7 mouse cellular contexts compared by ENCODE assay signal in the genomic region with DNA sequence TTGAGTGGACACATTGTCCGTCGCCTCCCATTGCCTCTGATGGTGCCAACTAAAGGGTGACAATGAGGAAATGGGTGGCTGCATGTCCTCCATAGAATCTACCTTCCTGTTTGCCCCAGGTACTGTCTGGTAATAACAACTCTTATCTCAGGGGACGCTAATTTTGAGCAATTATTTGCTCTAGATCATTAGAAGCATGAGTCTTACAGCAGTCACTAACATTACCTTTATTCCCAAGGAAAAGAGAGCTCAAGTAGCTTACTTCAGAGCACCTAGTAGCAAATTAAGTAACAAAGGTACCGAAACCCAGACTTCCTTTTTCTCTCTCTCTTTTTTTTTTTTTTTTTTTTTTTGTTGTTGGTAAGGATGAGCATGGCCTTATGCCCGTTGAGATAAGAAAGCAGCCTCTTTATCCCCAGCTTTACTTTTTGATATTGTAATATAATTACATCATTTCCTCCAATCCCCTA. TPM values are rescaled to one million over a fixed set of nuclear protein-coding genes. Genes with fewer than 3 reads are reported as not detected.
DNase-seq lines count a peak whose midpoint lies in the region; ATAC-seq and TF ChIP-seq lines count a peak whose summit lies in the region.

No protein-coding gene starts in this region.

- H3K27me3 ChIP-seq in spleen, adult 2 months (ENCODE audit: control insufficient read depth, insufficient read depth, low read length), result no peaks in the 10 kb centered on the region
- no peaks in the 10 kb centered on the region for H3K27me3 ChIP-seq in forebrain, embryonic 14.5 days (replicated peaks; ENCODE audit: control insufficient read depth, insufficient read depth, low read length)
- H3K27me3 ChIP-seq in liver, embryonic 15.5 days, result peaks cover 24% of the 10 kb centered on the region
- H3K27me3 ChIP-seq in stomach, postnatal 0 days (ENCODE audit: control insufficient read depth, insufficient read depth, low read length), result no peaks in the 10 kb centered on the region

- no peak for TF ChIP-seq EP300 in stomach, postnatal 0 days (optimal IDR thresholded peaks at IDR 0.05)

- ATAC-seq in forebrain, embryonic 14.5 days, result no peak
- ATAC-seq in liver, embryonic 15.5 days (ENCODE audit: insufficient read depth), result no peak
- no peak for ATAC-seq in stomach, postnatal 0 days (ENCODE audit: low FRiP score, low TSS enrichment)

- peaks cover 5% of the 10 kb centered on the region; the same call in 1 of the 2 replicates for H3K4me1 ChIP-seq in spleen, adult 2 months (ENCODE audit: control insufficient read depth, insufficient read depth, insufficient read length)
- peaks cover 33% of the 10 kb centered on the region for H3K4me1 ChIP-seq in forebrain, embryonic 14.5 days (ENCODE audit: control insufficient read depth, insufficient read depth, low read length)
- H3K4me1 ChIP-seq in liver, embryonic 15.5 days (replicated peaks), result peaks cover 48% of the 10 kb centered on the region
- peaks cover 8% of the 10 kb centered on the region for H3K4me1 ChIP-seq in stomach, postnatal 0 days (replicated peaks; ENCODE audit: control insufficient read depth, insufficient read depth)

- no peak for TF ChIP-seq POLR2A in spleen, adult 2 months (IDR thresholded peaks at IDR 0.05; ENCODE audit: low read depth, low read length)

- peak overlapping the region; percentile 94 for H3K4me2 ChIP-seq in forebrain, embryonic 14.5 days (ENCODE audit: low read length)
- peak overlapping the region; percentile 95 for H3K4me2 ChIP-seq in liver, embryonic 15.5 days
- H3K4me2 ChIP-seq in stomach, postnatal 0 days (replicated peaks; ENCODE audit: low read depth), result peak overlapping the region; percentile 92

- peak overlapping the region; percentile 82; the same call in 1 of the 2 replicates for H3K9ac ChIP-seq in forebrain, embryonic 14.5 days (ENCODE audit: low read length)
- H3K9ac ChIP-seq in liver, embryonic 15.5 days, result peak overlapping the region; percentile 83
- peak overlapping the region; percentile 94 for H3K9ac ChIP-seq in stomach, postnatal 0 days (ENCODE audit: low read length)

- H3K4me3 ChIP-seq in spleen, adult 2 months (ENCODE audit: extremely low read depth, insufficient read depth, insufficient read length), result peak overlapping the region; percentile 72
- H3K4me3 ChIP-seq in forebrain, embryonic 14.5 days (ENCODE audit: low read depth, low read length), result peak overlapping the region; percentile 79
- H3K4me3 ChIP-seq in liver, embryonic 15.5 days (replicated peaks), result peak overlapping the region; percentile 93
- peak overlapping the region; percentile 91 for H3K4me3 ChIP-seq in stomach, postnatal 0 days (ENCODE audit: low read depth, low read length)

- peak overlapping the region; percentile 58; the same call in 1 of the 2 replicates for H3K27ac ChIP-seq in spleen, adult 2 months (ENCODE audit: insufficient read depth, low read length)
- no peak overlapping the region for H3K27ac ChIP-seq in forebrain, embryonic 14.5 days (ENCODE audit: low read depth, low read length)
- H3K27ac ChIP-seq in liver, embryonic 15.5 days (replicated peaks), result peak overlapping the region; percentile 83; the same call in 1 of the 2 replicates
- H3K27ac ChIP-seq in stomach, postnatal 0 days (replicated peaks), result peak overlapping the region; percentile 92; the same call in 1 of the 2 replicates

- TF ChIP-seq CTCF in spleen, adult 2 months (IDR thresholded peaks at IDR 0.05; ENCODE audit: extremely low read depth, insufficient read depth, insufficient read length, insufficient replicate concordance), result no peak
- no peak for TF ChIP-seq CTCF in stomach, postnatal 0 days (IDR thresholded peaks at IDR 0.05; ENCODE audit: low read depth)

- intact Hi-C loops in left cerebral cortex, postnatal 4 days (cut with DNase I), result no loop called here

- 8% methylated on average over 5 of the region's 5 CpGs for WGBS in spleen, adult 2 months
- 71% methylated on average over 5 of the region's 5 CpGs for WGBS in forebrain, embryonic 14.5 days
- 24% methylated on average over 5 of the region's 5 CpGs for WGBS in liver, embryonic 15.5 days (ENCODE audit: insufficient replicate concordance)
- WGBS in stomach, postnatal 0 days, result 49% methylated on average over 5 of the region's 5 CpGs

- H3K9me3 ChIP-seq in forebrain, embryonic 14.5 days (replicated peaks; ENCODE audit: control insufficient read depth, low read length), result no peaks in the 10 kb centered on the region
- no peaks in the 10 kb centered on the region for H3K9me3 ChIP-seq in liver, embryonic 15.5 days (replicated peaks)
- no peaks in the 10 kb centered on the region for H3K9me3 ChIP-seq in stomach, postnatal 0 days (ENCODE audit: control insufficient read depth, low read length)

- H3K36me3 ChIP-seq in spleen, adult 2 months (ENCODE audit: control insufficient read depth, insufficient read depth, low read length), result 0 out of 2 replicates have a peak, but pooled peaks cover 3% of the 10 kb centered on the region
- peaks cover 7% of the 10 kb centered on the region; the same call in 1 of the 2 replicates for H3K36me3 ChIP-seq in forebrain, embryonic 14.5 days (ENCODE audit: control insufficient read depth, insufficient read depth, low read length)
- 0 out of 2 replicates have a peak, but pooled peaks cover 5% of the 10 kb centered on the region for H3K36me3 ChIP-seq in liver, embryonic 15.5 days (replicated peaks)
- no peaks in the 10 kb centered on the region; the same call in 1 of the 2 replicates for H3K36me3 ChIP-seq in stomach, postnatal 0 days (ENCODE audit: control insufficient read depth, insufficient read depth, low read length)

- peak in 1 of 2 experiments; percentile 4 for DNase-seq in spleen, adult 2 months (ENCODE audit: low read depth in 1 of 2, low spot score in 2 of 2)
- no peak for DNase-seq in spleen, adult 12 weeks (ENCODE audit: low spot score)
- no peak for DNase-seq in forebrain, embryonic 14.5 days (ENCODE audit: low spot score)
- DNase-seq in stomach, postnatal 0 days (ENCODE audit: low spot score), result no peak
- no peak for DNase-seq in thymus, postnatal 10 days (ENCODE audit: low spot score in 2 of 2)
- no peak for DNase-seq in left cerebral cortex, postnatal 4 days

RNA-seq across cellular contexts. Expression of a gene that starts 1.2 kb away (rescaled TPM):
- 12.3 and 14.3 TPM in 2 replicates for polyA plus RNA-seq in spleen, adult 2 months (2012; rRNA removed)
- polyA plus RNA-seq in forebrain, embryonic 14.5 days (2014; fragmentation: Nextera tagmentation; extraction: Ambion mirVana), result 59.9 and 66.0 TPM in 2 replicates
- polyA plus RNA-seq in liver, embryonic 15.5 days (2015; fragmentation: Nextera tagmentation; extraction: Ambion mirVana), result 9.4 and 10.5 TPM in 2 replicates
- 46.4 and 50.4 TPM in 2 replicates for polyA plus RNA-seq in stomach, postnatal 0 days (2015; fragmentation: Nextera tagmentation; extraction: Ambion mirVana)
- total RNA-seq in left cerebral cortex, postnatal 4 days (2021), result 10 to 100 TPM; 61.9 to 64.5 TPM

RNA-seq across cellular contexts. Expression of a gene that starts 16.0 kb away (rescaled TPM):
- not detected in 2 replicates for polyA plus RNA-seq in spleen, adult 2 months (2012; rRNA removed)
- polyA plus RNA-seq in forebrain, embryonic 14.5 days (2014; fragmentation: Nextera tagmentation; extraction: Ambion mirVana), result 2.1 and 2.2 TPM in 2 replicates
- polyA plus RNA-seq in liver, embryonic 15.5 days (2015; fragmentation: Nextera tagmentation; extraction: Ambion mirVana), result not detected in 2 replicates
- polyA plus RNA-seq in stomach, postnatal 0 days (2015; fragmentation: Nextera tagmentation; extraction: Ambion mirVana), result 0.05 TPM in 1 of 2 replicates, not detected in the other
- total RNA-seq in left cerebral cortex, postnatal 4 days (2021), result 10 to 100 TPM; 16.6 to 17.4 TPM

RNA-seq across cellular contexts. Expression of a gene that starts 49.9 kb away (rescaled TPM):
- 12.8 and 13.9 TPM in 2 replicates for polyA plus RNA-seq in spleen, adult 2 months (2012; rRNA removed)
- 32.4 and 34.3 TPM in 2 replicates for polyA plus RNA-seq in forebrain, embryonic 14.5 days (2014; fragmentation: Nextera tagmentation; extraction: Ambion mirVana)
- 11.1 and 12.5 TPM in 2 replicates for polyA plus RNA-seq in liver, embryonic 15.5 days (2015; fragmentation: Nextera tagmentation; extraction: Ambion mirVana)
- 13.9 and 14.0 TPM in 2 replicates for polyA plus RNA-seq in stomach, postnatal 0 days (2015; fragmentation: Nextera tagmentation; extraction: Ambion mirVana)
- total RNA-seq in left cerebral cortex, postnatal 4 days (2021), result 10 to 100 TPM; 19.8 to 20.5 TPM

RNA-seq across cellular contexts. Expression of a gene that starts 51.0 kb away (rescaled TPM):
- polyA plus RNA-seq in spleen, adult 2 months (2012; rRNA removed), result 88.2 and 124 TPM in 2 replicates
- polyA plus RNA-seq in forebrain, embryonic 14.5 days (2014; fragmentation: Nextera tagmentation; extraction: Ambion mirVana), result 147 and 149 TPM in 2 replicates
- 107 and 109 TPM in 2 replicates for polyA plus RNA-seq in liver, embryonic 15.5 days (2015; fragmentation: Nextera tagmentation; extraction: Ambion mirVana)
- 141 TPM in 2 replicates for polyA plus RNA-seq in stomach, postnatal 0 days (2015; fragmentation: Nextera tagmentation; extraction: Ambion mirVana)
- 100 to 1,000 TPM; 117 to 118 TPM for total RNA-seq in left cerebral cortex, postnatal 4 days (2021)
